Mouse (Mus musculus): ENCODE results near the gene Dpt. TPM values are rescaled to one million over a fixed set of nuclear protein-coding genes. Genes with fewer than 3 reads are reported as not detected.

The Dpt gene
- polyA plus RNA-seq, 1 experiment from 2014 or later = 1.5 TPM

DNA sequence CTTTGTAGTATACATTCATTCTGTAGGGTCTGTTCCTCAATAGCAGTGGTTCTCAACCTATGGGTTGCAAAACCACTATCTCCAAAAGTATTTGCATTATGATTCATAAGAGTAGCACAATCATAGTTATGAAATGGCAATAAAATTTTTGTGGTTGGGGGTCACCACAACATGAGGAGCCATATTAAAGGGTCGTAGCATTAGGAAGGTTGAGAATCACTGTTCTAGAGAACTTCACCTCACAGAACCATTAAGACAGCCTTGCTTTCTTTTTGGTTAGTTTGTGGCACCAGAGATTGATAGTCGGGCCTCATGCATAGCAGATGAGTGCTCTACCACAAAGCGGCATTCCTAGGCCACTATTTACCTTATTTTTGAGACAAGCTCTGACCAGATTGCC lies 68.2 kb downstream of the Dpt start:
- Histone ChIP-seq H3K36me3 (ENCODE audit: control insufficient read depth, insufficient read depth) (no peaks in the 10 kb centered on the region), H3K9ac (ENCODE audit: low read depth, low read length) (no peak overlapping the region), H3K27ac (ENCODE audit: low read length) (no peak overlapping the region), H3K4me1 (ENCODE audit: control insufficient read depth, low read depth, low read length) (no peaks in the 10 kb centered on the region), H3K27me3 (ENCODE audit: control insufficient read depth, insufficient read depth, low read depth, low read length) (no peaks in the 10 kb centered on the region), H3K4me2 (ENCODE audit: low read depth, low read length) (no peak overlapping the region), H3K9me3 (replicated peaks; ENCODE audit: control insufficient read depth, low read length) (no peaks in the 10 kb centered on the region), H3K4me3 (ENCODE audit: low read depth, low read length) (no peak overlapping the region)
- ATAC-seq (ENCODE audit: low read depth) = no peak
- WGBS (ENCODE audit: insufficient replicate concordance) = 77% methylated on average over 3 of the region's 3 CpGs

GRCm38 (mm10) chr1:164870694-164871093 lies 74.2 kb downstream of the Dpt start:
- ATAC-seq (ENCODE audit: low read depth) = no peak
- no peaks in the 10 kb centered on the region for H3K9me3 ChIP-seq (replicated peaks; ENCODE audit: control insufficient read depth, low read length)
- H3K27me3 ChIP-seq (ENCODE audit: control insufficient read depth, insufficient read depth, low read depth, low read length) = no peaks in the 10 kb centered on the region
- H3K4me1 ChIP-seq (ENCODE audit: control insufficient read depth, low read depth, low read length) = no peaks in the 10 kb centered on the region
- H3K4me3 ChIP-seq (ENCODE audit: low read depth, low read length) = no peak overlapping the region
- H3K27ac ChIP-seq (ENCODE audit: low read length) = no peak overlapping the region
- WGBS (ENCODE audit: insufficient replicate concordance) = 34% methylated on average over 7 of the region's 7 CpGs
- no peaks in the 10 kb centered on the region for H3K36me3 ChIP-seq (ENCODE audit: control insufficient read depth, insufficient read depth)
- H3K9ac ChIP-seq (ENCODE audit: low read depth, low read length) = no peak overlapping the region
- H3K4me2 ChIP-seq (ENCODE audit: low read depth, low read length) = no peak overlapping the region

Other genes with a start within 250 kb of the Dpt start
- gene Xcl1, start 138.9 kb downstream of the Dpt start, polyA plus RNA-seq (2015; fragmentation: Nextera tagmentation; extraction: Ambion mirVana) = not detected in 2 replicates

Data from liver, embryonic 16.5 days (tissue).